Mouse (Mus musculus) WW6 (cell line): ENCODE measurements around the gene Npm3.
A peak's percentile ranks its signal among the peaks of the same experiment; 100 is the strongest.

Experiments
- DNase-seq: peaks from one replicate; pipeline ENCODE4 v3.0.0-alpha.2; 2013; ENCODE audit warnings: low read depth, low spot score

The Npm3 gene

GRCm38 (mm10) chr19:45753551-45753950 lies 4.2 kb upstream of the Npm3 start:
- no peak for DNase-seq

GRCm38 (mm10) chr19:45751881-45752280 lies 2.5 kb upstream of the Npm3 start:
- DNase-seq, result no peak

GRCm38 (mm10) chr19:45748691-45749242 lies 624 bp downstream of the Npm3 start:
- DNase-seq, result no peak

- DNase-seq, result no peak
These were observed 1.2 kb downstream of the Npm3 start for GRCm38 (mm10) chr19:45748206-45748605.

GRCm38 (mm10) chr19:45747028-45747867 lies 2.1 kb downstream of the Npm3 start:
- DNase-seq, result no peak

GRCm38 (mm10) chr19:45746153-45747020 lies 3.0 kb downstream of the Npm3 start:
- DNase-seq, result peak; percentile 68

- DNase-seq, result no peak
These were observed 3.8 kb downstream of the Npm3 start for GRCm38 (mm10) chr19:45745344-45746152.

GRCm38 (mm10) chr19:45743619-45744018 lies 5.8 kb downstream of the Npm3 start:
- no peak for DNase-seq

- DNase-seq, result no peak
These were observed 6.3 kb downstream of the Npm3 start for GRCm38 (mm10) chr19:45742984-45743575.

- DNase-seq, result no peak
These were observed 7.0 kb downstream of the Npm3 start, which contains the start of gene Fgf8 for GRCm38 (mm10) chr19:45742218-45742983. TSS of gene Fgf8 (minus strand) at chr19:45742915.

- no peak for DNase-seq
These were observed 7.8 kb downstream of the Npm3 start for GRCm38 (mm10) chr19:45741431-45742217.

GRCm38 (mm10) chr19:45740817-45741216 lies 8.6 kb downstream of the Npm3 start:
- DNase-seq, result no peak

GRCm38 (mm10) chr19:45740233-45740632 lies 9.2 kb downstream of the Npm3 start:
- DNase-seq, result no peak

- DNase-seq, result no peak
These were observed 10.9 kb downstream of the Npm3 start for GRCm38 (mm10) chr19:45738521-45738920.

- no peak for DNase-seq
These were observed 11.4 kb downstream of the Npm3 start for GRCm38 (mm10) chr19:45737846-45738484.

GRCm38 (mm10) chr19:45737208-45737845 lies 12.1 kb downstream of the Npm3 start:
- no peak for DNase-seq

GRCm38 (mm10) chr19:45736855-45737207 lies 12.6 kb downstream of the Npm3 start:
- no peak for DNase-seq

GRCm38 (mm10) chr19:45736241-45736640 lies 13.2 kb downstream of the Npm3 start:
- no peak for DNase-seq
